ENCODE assay signal across 8 mouse cellular contexts in the genomic region with DNA sequence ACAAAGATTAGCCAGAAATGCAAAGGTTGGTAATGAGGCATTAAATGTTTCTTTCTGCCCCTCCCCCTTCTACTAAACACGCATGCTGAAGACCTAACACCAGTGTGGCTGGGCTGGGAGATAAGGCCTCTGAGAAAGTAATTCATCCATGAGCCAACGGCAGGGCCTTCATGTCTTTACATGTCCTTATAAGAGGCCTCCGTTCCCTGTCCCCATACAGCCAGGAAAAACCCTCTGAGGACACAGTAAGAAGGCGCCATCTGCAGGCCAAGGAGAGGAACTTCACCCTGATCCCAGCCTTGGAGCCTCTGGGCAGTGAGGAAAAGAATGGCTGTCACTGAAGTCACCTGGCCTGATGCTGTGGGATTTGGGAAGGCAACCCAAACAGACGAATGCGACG. TPM values are rescaled to one million over a fixed set of nuclear protein-coding genes. Genes with fewer than 3 reads are reported as not detected.
DNase-seq lines count a peak whose midpoint lies in the region; ATAC-seq and TF ChIP-seq lines count a peak whose summit lies in the region.

No protein-coding gene starts in this region.

- intact Hi-C loops in heart, postnatal 14 days (cut with DNase I) = loop anchor here (1.0 kb wide), 1 partner anchor 72 kb away; no protein-coding TSS in a partner anchor

- H3K36me3 ChIP-seq in ES-Bruce4 (ENCODE audit: control insufficient read depth, insufficient read depth, low read length, poor library complexity, severe bottlenecking) = no peaks in the 10 kb centered on the region
- H3K36me3 ChIP-seq in lung, embryonic 14.5 days (ENCODE audit: insufficient read depth) = no peaks in the 10 kb centered on the region

- ATAC-seq in lung, embryonic 14.5 days (ENCODE audit: insufficient read depth) = peak; percentile 53; the same call in 1 of the 2 replicates

- H3K9me3 ChIP-seq in ES-Bruce4 (replicated peaks; ENCODE audit: control insufficient read depth, insufficient read depth, low read length, poor library complexity, severe bottlenecking) = no peaks in the 10 kb centered on the region
- no peaks in the 10 kb centered on the region for H3K9me3 ChIP-seq in lung, embryonic 14.5 days (ENCODE audit: low read depth, low read length)

- DNase-seq in heart, postnatal 14 days = peak; percentile 78 to 82
- peak; percentile 50 to 75 for DNase-seq in kidney, postnatal 36 days
- DNase-seq in lung, embryonic 14.5 days = peak; percentile 89
- peak; percentile 63 for DNase-seq in urinary bladder, postnatal 14 days (ENCODE audit: low spot score)

- peaks cover 5% of the 10 kb centered on the region for H3K4me1 ChIP-seq in ES-Bruce4 (ENCODE audit: control insufficient read depth, insufficient read depth, low read length)
- H3K4me1 ChIP-seq in bone marrow macrophage, adult 2 months (ENCODE audit: control insufficient read depth, insufficient read depth, low read length) = no peaks in the 10 kb centered on the region
- H3K4me1 ChIP-seq in embryonic fibroblast, embryonic 13.5 days (ENCODE audit: control insufficient read depth, insufficient read depth, low read length) = no peaks in the 10 kb centered on the region
- no peaks in the 10 kb centered on the region for H3K4me1 ChIP-seq in lung, embryonic 14.5 days (ENCODE audit: insufficient read depth)
- H3K4me1 ChIP-seq in olfactory bulb, adult 2 months (ENCODE audit: control insufficient read depth, insufficient read depth, low read length) = peaks cover 32% of the 10 kb centered on the region

- peak overlapping the region; percentile 34; the same call in 1 of the 2 replicates for H3K9ac ChIP-seq in ES-Bruce4 (ENCODE audit: low read depth, poor library complexity, severe bottlenecking)
- H3K9ac ChIP-seq in lung, embryonic 14.5 days = no peak overlapping the region

- H3K27me3 ChIP-seq in ES-Bruce4 (ENCODE audit: control insufficient read depth, insufficient read depth, low read length, poor library complexity, severe bottlenecking) = no peaks in the 10 kb centered on the region
- no peaks in the 10 kb centered on the region for H3K27me3 ChIP-seq in lung, embryonic 14.5 days (ENCODE audit: insufficient read depth, low read length)

- no peak overlapping the region for H3K4me3 ChIP-seq in ES-Bruce4 (ENCODE audit: low read depth, low read length)
- H3K4me3 ChIP-seq in bone marrow macrophage, adult 2 months (ENCODE audit: insufficient read depth, low read length) = no peak overlapping the region
- H3K4me3 ChIP-seq in embryonic fibroblast, embryonic 13.5 days (ENCODE audit: insufficient read depth, low read length) = no peak overlapping the region
- H3K4me3 ChIP-seq in lung, embryonic 14.5 days (ENCODE audit: low read depth, low read length) = no peak overlapping the region
- no peak overlapping the region for H3K4me3 ChIP-seq in olfactory bulb, adult 2 months (ENCODE audit: insufficient read depth, low read depth, low read length)

- TF ChIP-seq POLR2A in ES-Bruce4 (IDR thresholded peaks at IDR 0.05; ENCODE audit: insufficient read depth, low read length) = no peak
- no peak for TF ChIP-seq POLR2A in bone marrow macrophage, adult 2 months (IDR thresholded peaks at IDR 0.05; ENCODE audit: borderline replicate concordance, low read depth, low read length)
- TF ChIP-seq POLR2A in embryonic fibroblast, embryonic 13.5 days (IDR thresholded peaks at IDR 0.05; ENCODE audit: low read depth, low read length) = no peak
- TF ChIP-seq POLR2A in olfactory bulb, adult 2 months (IDR thresholded peaks at IDR 0.05; ENCODE audit: insufficient read depth, low read depth, low read length) = no peak

- WGBS in lung, embryonic 14.5 days = 18% methylated on average over 7 of the region's 7 CpGs
- 17% methylated on average over 7 of the region's 7 CpGs for WGBS in olfactory bulb, adult 2 months

- peak; percentile 88 for TF ChIP-seq CTCF in ES-Bruce4 (IDR thresholded peaks at IDR 0.05; ENCODE audit: low read depth, low read length)
- peak; percentile 74 for TF ChIP-seq CTCF in bone marrow macrophage, adult 2 months (IDR thresholded peaks at IDR 0.05; ENCODE audit: low read depth, low read length)
- TF ChIP-seq CTCF in embryonic fibroblast, embryonic 13.5 days (IDR thresholded peaks at IDR 0.05; ENCODE audit: borderline replicate concordance, insufficient read depth, low read length) = peak; percentile 67; the same call in 1 of the 2 replicates
- peak; percentile 96 for TF ChIP-seq CTCF in lung, embryonic 14.5 days (IDR thresholded peaks at IDR 0.05; ENCODE audit: low read depth)
- TF ChIP-seq CTCF in olfactory bulb, adult 2 months (IDR thresholded peaks at IDR 0.05; ENCODE audit: insufficient read depth, low read depth, low read length) = peak; percentile 90

- H3K4me2 ChIP-seq in lung, embryonic 14.5 days = no peak overlapping the region

- H3K27ac ChIP-seq in ES-Bruce4 (ENCODE audit: insufficient read depth, low read length) = peak overlapping the region; percentile 42
- no peak overlapping the region for H3K27ac ChIP-seq in bone marrow macrophage, adult 2 months (ENCODE audit: insufficient read depth, low read depth, low read length)
- no peak overlapping the region for H3K27ac ChIP-seq in embryonic fibroblast, embryonic 13.5 days (ENCODE audit: insufficient read depth, low read length)
- no peak overlapping the region for H3K27ac ChIP-seq in lung, embryonic 14.5 days (ENCODE audit: low read depth)
- no peak overlapping the region for H3K27ac ChIP-seq in olfactory bulb, adult 2 months (ENCODE audit: insufficient read depth, low read depth, low read length)

- TF ChIP-seq EP300 in ES-Bruce4 (IDR thresholded peaks at IDR 0.05; ENCODE audit: insufficient read depth, low read depth, low read length) = peak; percentile 33; the same call in 1 of the 2 replicates

RNA-seq across cellular contexts. Expression of a gene that starts 13.1 kb away (rescaled TPM):
- polyA plus RNA-seq in ES-Bruce4 (2011; ENCODE audit: insufficient read depth, insufficient read length, low read depth, missing spikeins) = 37.2 and 42.8 TPM in 2 replicates
- 13.9 and 15.8 TPM in 2 replicates for polyA plus RNA-seq in bone marrow macrophage, adult 2 months (2012; ENCODE audit: insufficient read depth, insufficient read length, missing spikeins)
- 25.9 and 35.3 TPM in 2 replicates for polyA plus RNA-seq in embryonic fibroblast, embryonic 13.5 days (2011; ENCODE audit: insufficient read length, low read depth, missing spikeins)
- 10 to 100 TPM; 52.4 to 69.3 TPM for total RNA-seq in heart, postnatal 14 days (2021)
- polyA plus RNA-seq in lung, embryonic 14.5 days (2014; fragmentation: Nextera tagmentation; extraction: Ambion mirVana) = 47.8 and 49.7 TPM in 2 replicates
- not detected in 2 replicates for polyA plus RNA-seq in olfactory bulb, adult 2 months (2012; ENCODE audit: insufficient read depth, insufficient read length, low replicate concordance, missing spikeins)

RNA-seq across cellular contexts. Expression of a gene that starts 27.9 kb away (rescaled TPM):
- 5.5 and 6.8 TPM in 2 replicates for polyA plus RNA-seq in ES-Bruce4 (2011; ENCODE audit: insufficient read depth, insufficient read length, low read depth, missing spikeins)
- polyA plus RNA-seq in bone marrow macrophage, adult 2 months (2012; ENCODE audit: insufficient read depth, insufficient read length, missing spikeins) = not detected in 2 replicates
- polyA plus RNA-seq in embryonic fibroblast, embryonic 13.5 days (2011; ENCODE audit: insufficient read length, low read depth, missing spikeins) = not detected in 2 replicates
- under 1 TPM; 0.07 to 0.93 TPM for total RNA-seq in heart, postnatal 14 days (2021)
- 8.9 and 10.2 TPM in 2 replicates for polyA plus RNA-seq in lung, embryonic 14.5 days (2014; fragmentation: Nextera tagmentation; extraction: Ambion mirVana)
- polyA plus RNA-seq in olfactory bulb, adult 2 months (2012; ENCODE audit: insufficient read depth, insufficient read length, low replicate concordance, missing spikeins) = not detected in 2 replicates

Comparison
In these comparisons a context has a peak if more than half of its experiments do, and no peak if none do; other contexts are left out.
1. RNA of a gene that starts 13.1 kb away (polyA plus RNA-seq): 47.8 to 49.7 TPM in lung, embryonic 14.5 days, 37.2 to 42.8 TPM in ES-Bruce4, 25.9 to 35.3 TPM in embryonic fibroblast, embryonic 13.5 days and 13.9 to 15.8 TPM in bone marrow macrophage, adult 2 months; not detected in olfactory bulb, adult 2 months; every median in the first group is over 10 times any median in the second.
2. Peak in every context shown above with its lines, with median percentiles within 50 percentile points of each other: CTCF ChIP-seq and DNase-seq.